Mouse (Mus musculus) small intestine, adult 2 months (tissue): ENCODE measurements around the gene Fbxl8. TPM values are rescaled to one million over a fixed set of nuclear protein-coding genes. Genes with fewer than 3 reads are reported as not detected.

Source experiments
- H3K27ac ChIP-seq: fragments of 200-500 bp; 2 replicates; pipeline ENCODE4 v1.5.1; 2012; ENCODE audit warnings: low read depth, low read length, control low read depth, inconsistent platforms; ENCODE audit not compliant: insufficient read depth
- H3K27me3 ChIP-seq: fragments of 200-500 bp; 2 replicates; pipeline ENCODE4 v1.6.1; 2012; ENCODE audit warnings: mild to moderate bottlenecking, moderate library complexity, low read length, inconsistent platforms; ENCODE audit not compliant: control insufficient read depth, insufficient read depth
- H3K36me3 ChIP-seq: fragments of 200-500 bp; 2 replicates; pipeline ENCODE4 v1.6.1; 2012; ENCODE audit warnings: mild to moderate bottlenecking, low read length, control low read depth, inconsistent platforms; ENCODE audit not compliant: control insufficient read depth, insufficient read depth
- H3K4me1 ChIP-seq: fragments of 200-500 bp; 2 replicates; pipeline ENCODE4 v1.6.1; 2012; ENCODE audit warnings: low read length, inconsistent platforms, mixed read lengths; ENCODE audit not compliant: control insufficient read depth, insufficient read depth, insufficient read length
- H3K4me3 ChIP-seq: fragments of 200-500 bp; 2 replicates; pipeline ENCODE4 v1.5.1; 2012; ENCODE audit warnings: low read depth, mild to moderate bottlenecking, control low read depth, inconsistent platforms, low read length, moderate library complexity
- CTCF ChIP-seq: fragments of 200-500 bp; IDR thresholded peaks from 2 replicates; pipeline ENCODE4 v1.5.1; 2012; ENCODE audit warnings: low read depth, mild to moderate bottlenecking, control low read depth, inconsistent platforms, low read length, moderate library complexity, mixed read lengths; ENCODE audit not compliant: insufficient replicate concordance, insufficient read length; ENCODE audit errors: extremely low read depth
- POLR2A ChIP-seq: fragments of 200-500 bp; IDR thresholded peaks from 2 replicates; pipeline ENCODE4 v1.6.1; 2012; ENCODE audit warnings: low read depth, mild to moderate bottlenecking, control low read depth, inconsistent platforms, low read length, moderate library complexity
- WGBS: fragments of 180-500 bp; shearing (Covaris S2); methylation state at CpG from one replicate; pipeline ENCODE4 v1.1.7; 2018; 5-methylcytosine and 5-hydroxymethylcytosine counted together
- polyA plus RNA-seq: library from polyadenylated mRNA; depleted of rRNA; stranded (reverse); fragments of >200 nt; gene quantifications from 2 replicates; pipeline ENCODE4 v1.2.3, GENCODE M21; 2012

The Fbxl8 gene
- polyA plus RNA-seq, 1 experiment = 34.9 TPM

DNA sequence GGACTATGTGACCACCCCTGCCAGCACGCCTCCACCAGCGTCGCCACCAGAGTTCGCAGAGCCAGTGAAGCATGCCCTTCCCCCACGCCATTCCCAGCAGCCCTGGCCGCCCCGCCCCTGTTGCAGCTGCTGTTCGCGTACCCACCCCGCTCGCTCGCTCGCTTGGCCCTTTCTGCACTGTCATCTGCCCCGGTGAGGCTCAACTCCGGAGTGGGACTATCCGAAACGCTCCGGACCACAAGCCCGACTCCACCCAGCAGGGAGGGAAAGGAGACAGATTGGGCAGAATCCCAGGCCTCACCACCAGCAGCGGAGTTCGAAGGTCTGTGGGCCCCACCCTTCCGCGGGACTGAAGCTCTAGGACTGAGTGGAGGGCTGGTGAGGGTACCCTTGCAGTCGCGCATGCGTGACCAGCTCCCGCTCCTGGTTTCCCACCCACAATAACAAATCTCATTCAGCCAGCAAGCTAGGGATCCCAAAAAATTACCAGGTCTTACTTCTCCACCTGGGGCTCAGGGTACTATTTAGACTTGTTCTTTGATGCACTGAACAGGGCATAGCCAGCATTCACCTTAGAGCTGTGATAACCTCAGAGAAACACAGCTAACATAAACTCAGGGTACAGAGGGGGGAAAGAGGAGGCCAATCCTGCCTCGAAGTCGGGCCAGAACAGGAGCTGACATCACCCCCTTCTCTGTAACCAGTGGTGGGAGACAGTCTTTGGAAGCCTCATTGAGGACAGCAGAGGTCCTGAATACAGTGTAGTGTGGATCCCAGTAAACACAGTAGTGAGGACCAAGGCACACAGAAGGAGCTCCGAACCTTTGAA is 12.1 kb downstream of the Fbxl8 start:
- H3K27me3 ChIP-seq = peaks cover 11% of the 10 kb centered on the region
- peaks cover 16% of the 10 kb centered on the region for H3K4me1 ChIP-seq
- H3K36me3 ChIP-seq = no peaks in the 10 kb centered on the region
- no peak overlapping the region for H3K27ac ChIP-seq
- peak overlapping the region; percentile 60 for H3K4me3 ChIP-seq
- WGBS = 7% methylated on average over 30 of the region's 30 CpGs
- TF ChIP-seq POLR2A (no peak), CTCF (no peak)

DNA sequence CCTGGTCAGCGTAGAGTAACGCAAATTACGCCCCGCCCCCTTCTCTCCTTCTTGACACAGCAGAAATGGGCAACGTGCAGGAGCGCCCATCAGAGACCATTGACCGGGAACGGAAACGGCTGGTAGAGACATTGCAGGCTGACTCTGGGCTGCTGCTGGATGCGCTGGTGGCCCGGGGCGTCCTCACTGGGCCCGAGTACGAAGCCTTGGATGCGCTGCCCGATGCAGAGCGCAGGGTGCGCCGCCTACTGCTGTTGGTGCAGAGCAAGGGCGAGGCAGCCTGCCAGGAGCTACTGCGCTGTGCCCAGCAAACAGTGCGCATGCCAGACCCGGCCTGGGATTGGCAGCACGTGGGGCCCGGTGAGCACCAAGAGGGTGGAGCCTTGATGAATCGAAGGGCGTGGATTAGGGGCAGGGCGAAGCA is 14.5 kb downstream of the Fbxl8 start:
- Histone ChIP-seq H3K27me3 (peaks cover 11% of the 10 kb centered on the region), H3K36me3 (no peaks in the 10 kb centered on the region), H3K4me3 (peak overlapping the region; percentile 54), H3K4me1 (peaks cover 19% of the 10 kb centered on the region), H3K27ac (no peak overlapping the region)
- WGBS = 1% methylated on average over 28 of the region's 28 CpGs
- TF ChIP-seq POLR2A (no peak), CTCF (no peak; the same call in 1 of the 2 replicates)

DNA sequence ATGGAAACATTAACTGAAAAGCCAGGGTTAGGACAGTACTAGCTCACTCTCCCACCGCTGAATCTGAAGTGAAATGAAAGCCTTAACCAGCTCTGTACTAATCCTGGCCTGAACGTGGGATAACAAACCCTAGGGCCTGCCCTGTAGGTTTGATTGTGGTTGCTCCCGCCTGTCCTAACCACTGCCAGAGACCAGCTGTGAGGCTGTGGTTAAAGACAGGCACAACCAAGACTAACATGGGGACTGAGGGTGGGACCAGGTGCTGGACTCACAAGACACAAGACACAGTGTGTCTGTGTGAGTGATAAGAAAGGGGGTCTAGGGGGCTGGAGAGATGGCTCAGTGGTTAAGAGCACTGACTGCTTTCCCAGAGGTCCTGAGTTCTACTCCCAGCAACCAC is 16.1 kb downstream of the Fbxl8 start:
- H3K36me3 ChIP-seq = no peaks in the 10 kb centered on the region
- TF ChIP-seq CTCF (no peak), POLR2A (no peak)
- H3K4me1 ChIP-seq = peaks cover 19% of the 10 kb centered on the region
- peaks cover 11% of the 10 kb centered on the region for H3K27me3 ChIP-seq
- H3K27ac ChIP-seq = no peak overlapping the region
- 82% methylated on average over 3 of the region's 3 CpGs for WGBS
- no peak overlapping the region for H3K4me3 ChIP-seq

DNA sequence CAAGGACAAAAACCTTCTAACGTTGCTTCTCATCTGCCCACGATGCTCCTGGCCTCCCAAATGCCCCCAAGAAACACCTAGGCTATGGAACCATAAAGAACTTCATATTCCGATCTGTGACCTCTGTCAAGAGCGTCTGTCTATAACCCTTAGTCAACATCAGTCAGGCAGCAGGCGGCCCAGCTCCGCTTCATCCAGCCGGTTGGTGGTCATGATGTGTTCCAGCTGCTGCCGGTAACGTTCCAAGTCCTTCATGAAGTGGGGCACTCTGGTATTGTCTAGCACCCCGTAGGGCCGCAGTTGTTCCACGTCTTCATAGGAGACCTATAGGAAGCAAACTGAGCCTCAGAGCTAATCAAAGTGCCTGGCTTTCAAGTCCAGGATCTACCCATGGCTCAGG is 17.4 kb downstream of the Fbxl8 start:
- TF ChIP-seq POLR2A (no peak), CTCF (no peak)
- Histone ChIP-seq H3K27me3 (peaks cover 8% of the 10 kb centered on the region), H3K27ac (no peak overlapping the region), H3K4me3 (no peak overlapping the region), H3K36me3 (no peaks in the 10 kb centered on the region), H3K4me1 (peaks cover 13% of the 10 kb centered on the region; the same call in 1 of the 2 replicates)
- WGBS = 92% methylated on average over 12 of the region's 12 CpGs

DNA sequence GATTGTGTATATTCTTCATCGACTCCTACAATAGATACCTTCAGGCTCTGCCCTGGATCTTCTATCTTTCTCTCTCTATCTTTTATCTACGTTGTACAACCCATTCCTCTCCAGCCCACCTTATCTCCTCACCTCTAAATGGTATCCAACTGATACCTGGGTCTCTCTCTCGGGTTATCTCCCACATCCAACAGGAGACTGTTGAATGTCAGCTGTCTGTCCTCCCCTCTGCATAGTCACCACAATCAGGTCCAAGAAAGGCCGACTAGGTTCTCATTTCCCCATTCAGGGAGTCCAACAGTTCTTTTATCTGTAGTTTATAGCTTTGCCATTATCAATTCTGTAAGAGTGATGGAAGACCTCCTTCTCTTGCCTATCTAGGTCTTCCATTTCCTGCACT is 17.8 kb downstream of the Fbxl8 start:
- no peak for TF ChIP-seq POLR2A
- TF ChIP-seq CTCF = no peak
- 88% methylated on average over 4 of the region's 4 CpGs for WGBS
- H3K36me3 ChIP-seq = no peaks in the 10 kb centered on the region
- H3K4me1 ChIP-seq = peaks cover 13% of the 10 kb centered on the region; the same call in 1 of the 2 replicates
- no peak overlapping the region for H3K27ac ChIP-seq
- H3K27me3 ChIP-seq = peaks cover 4% of the 10 kb centered on the region; the same call in 1 of the 2 replicates
- H3K4me3 ChIP-seq = no peak overlapping the region

DNA sequence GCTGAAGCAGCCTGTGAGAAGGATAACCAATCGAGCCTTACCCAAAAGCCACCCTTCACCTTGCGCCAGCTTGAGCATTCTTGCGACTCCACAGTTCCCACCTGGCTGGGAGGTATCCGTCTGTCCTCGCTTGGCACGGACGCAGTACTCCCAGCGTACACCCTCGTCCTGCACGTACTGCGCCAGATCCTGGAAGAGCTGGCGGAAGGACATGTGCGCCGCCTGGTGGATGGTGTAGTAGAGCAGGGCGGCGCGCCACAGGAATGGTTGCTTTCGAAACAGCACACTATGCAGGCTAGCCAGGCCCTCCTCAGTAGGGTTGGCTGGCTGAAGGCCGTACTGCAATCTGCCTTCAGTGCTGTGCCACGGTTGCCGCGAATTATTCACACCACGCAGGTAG is 18.6 kb downstream of the Fbxl8 start:
- TF ChIP-seq CTCF (peak; percentile 73), POLR2A (no peak)
- peak overlapping the region; percentile 17; the same call in 1 of the 2 replicates for H3K4me3 ChIP-seq
- WGBS = 37% methylated on average over 23 of the region's 23 CpGs

DNA sequence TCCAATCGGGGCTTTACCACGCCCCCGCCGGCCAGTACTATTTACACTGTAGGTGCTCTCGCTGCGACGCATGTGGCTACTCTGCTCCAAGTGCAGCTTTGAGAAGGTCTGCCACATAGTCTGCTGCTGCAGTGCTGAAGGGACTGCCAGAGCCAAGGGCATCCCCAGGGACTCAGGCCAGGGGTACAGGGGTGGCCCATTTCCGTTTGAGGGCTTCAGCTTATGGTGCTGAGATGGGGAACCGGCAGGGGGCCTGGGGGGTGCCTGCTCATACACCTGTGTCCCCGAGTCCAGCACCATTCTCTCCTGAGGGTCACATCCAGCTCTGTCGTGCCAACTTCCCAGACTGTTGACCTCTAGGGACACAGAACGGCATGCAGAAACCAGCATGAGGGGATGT is 21.1 kb downstream of the Fbxl8 start:
- 77% methylated on average over 12 of the region's 12 CpGs for WGBS
- H3K27ac ChIP-seq = no peak overlapping the region
- H3K27me3 ChIP-seq = no peaks in the 10 kb centered on the region; the same call in 1 of the 2 replicates
- TF ChIP-seq POLR2A (no peak), CTCF (no peak)
- peaks cover 12% of the 10 kb centered on the region for H3K4me1 ChIP-seq
- no peak overlapping the region for H3K4me3 ChIP-seq
- no peaks in the 10 kb centered on the region for H3K36me3 ChIP-seq

More for the DNA sequence above, 18.6 kb downstream of the Fbxl8 start:
- H3K27ac ChIP-seq = no peak overlapping the region
- no peaks in the 10 kb centered on the region for H3K27me3 ChIP-seq
- no peaks in the 10 kb centered on the region for H3K36me3 ChIP-seq
- peaks cover 13% of the 10 kb centered on the region; the same call in 1 of the 2 replicates for H3K4me1 ChIP-seq
